Mouse (Mus musculus) brain, embryonic 14.5 days (tissue): ENCODE results near the gene Treml2.

ENCODE experiments used
- CTCF ChIP-seq: fragments of 200-500 bp; IDR thresholded peaks from 2 replicates; pipeline ENCODE4 v1.5.1; 2012; ENCODE audit warnings: inconsistent platforms, mild to moderate bottlenecking, moderate library complexity, borderline replicate concordance; ENCODE audit not compliant: insufficient read depth, insufficient read length; ENCODE audit errors: extremely low read depth
- POLR2A ChIP-seq: fragments of 200-500 bp; IDR thresholded peaks from 2 replicates; pipeline ENCODE4 v1.6.1; 2012; ENCODE audit warnings: mild to moderate bottlenecking, inconsistent platforms, borderline replicate concordance; ENCODE audit not compliant: poor library complexity, insufficient read depth, insufficient read length, severe bottlenecking; ENCODE audit errors: extremely low read depth

DNA sequence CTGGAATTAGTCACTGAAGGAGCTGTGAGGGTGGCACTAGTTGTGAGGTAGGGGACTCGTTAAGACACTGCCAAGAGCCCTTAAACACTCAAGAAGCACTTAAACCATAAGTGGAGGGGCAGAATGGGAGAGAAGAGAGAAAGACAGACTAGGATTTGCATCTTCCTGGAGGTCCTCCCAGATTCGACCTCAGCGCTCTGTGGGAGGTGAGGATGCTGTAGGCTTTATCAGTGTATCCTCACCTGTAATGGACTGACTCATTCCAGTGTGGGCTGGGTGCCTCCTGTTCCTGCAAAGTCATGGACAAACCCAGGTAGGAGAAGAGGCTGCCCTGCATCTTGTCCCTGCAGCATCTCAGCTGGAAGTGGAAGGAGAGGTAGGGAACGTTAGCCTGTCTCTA lies 47.5 kb downstream of the Treml2 start:
- TF ChIP-seq CTCF (no peak), POLR2A (no peak)
